Mouse (Mus musculus): ENCODE results near the gene Rnf167.

Gene Rnf167

DNA sequence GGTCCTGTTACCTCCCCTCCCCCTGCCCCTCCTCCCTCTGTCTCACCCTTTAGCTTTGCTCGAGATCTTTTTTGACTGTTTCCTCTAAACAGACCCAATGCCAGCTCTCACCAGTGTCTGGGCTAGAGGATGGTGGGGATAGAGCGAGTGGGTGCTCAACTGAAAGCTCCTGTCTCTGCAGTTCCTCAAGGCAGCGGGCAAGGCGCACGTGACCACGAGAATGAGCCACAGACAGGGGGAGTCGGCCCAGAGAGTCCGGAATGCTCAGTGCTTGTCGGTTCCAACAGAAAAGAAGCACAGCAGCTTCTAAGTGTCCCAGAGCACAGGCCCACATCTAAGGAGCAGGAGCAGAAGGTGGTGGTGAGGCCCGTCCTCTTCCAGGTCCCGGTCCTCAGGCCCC is 27.5 kb downstream of the Rnf167 start:
- DNase-seq (ENCODE audit: low read depth, low spot score) = no peak

DNA sequence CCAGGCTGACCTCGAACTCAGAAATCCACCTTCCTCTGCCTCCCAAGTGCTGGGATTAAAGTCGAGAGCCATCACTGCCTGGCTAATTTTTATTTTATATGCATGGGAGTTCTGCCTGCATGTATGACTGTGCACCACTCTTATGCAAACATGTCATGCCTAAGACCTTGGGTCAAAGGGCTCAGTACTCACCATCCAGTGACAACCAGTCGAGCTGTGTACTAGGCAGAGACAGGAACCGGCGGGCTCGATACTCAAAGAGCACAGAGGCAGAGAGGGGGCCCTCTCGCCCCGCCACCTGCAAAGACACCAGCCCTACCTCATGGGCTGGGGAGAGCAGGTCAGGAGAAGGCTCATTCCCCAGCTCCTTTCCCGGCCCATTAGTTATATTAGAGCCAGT is 31.1 kb downstream of the Rnf167 start:
- DNase-seq (ENCODE audit: low read depth, low spot score) = no peak

DNA sequence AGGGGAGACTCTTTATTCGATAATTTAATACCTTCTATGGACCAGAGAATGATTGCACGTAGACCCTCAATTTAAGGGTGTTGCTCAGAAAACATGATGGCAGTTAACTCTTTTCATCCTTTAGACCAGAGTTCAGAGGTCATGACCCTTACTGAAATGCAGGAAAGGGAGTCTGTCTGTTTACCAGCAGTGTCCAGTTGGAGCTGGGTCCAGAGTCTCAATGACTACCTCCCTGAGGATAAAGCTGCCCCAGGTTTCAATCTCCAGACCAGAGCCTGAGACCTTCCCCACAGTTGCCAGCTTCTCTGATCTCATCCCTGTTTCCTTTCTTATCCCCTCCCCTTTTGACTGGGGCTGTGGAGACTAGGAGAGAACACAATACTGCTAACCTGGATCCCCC is 31.5 kb downstream of the Rnf167 start:
- no peak for DNase-seq (ENCODE audit: low read depth, low spot score)

DNA sequence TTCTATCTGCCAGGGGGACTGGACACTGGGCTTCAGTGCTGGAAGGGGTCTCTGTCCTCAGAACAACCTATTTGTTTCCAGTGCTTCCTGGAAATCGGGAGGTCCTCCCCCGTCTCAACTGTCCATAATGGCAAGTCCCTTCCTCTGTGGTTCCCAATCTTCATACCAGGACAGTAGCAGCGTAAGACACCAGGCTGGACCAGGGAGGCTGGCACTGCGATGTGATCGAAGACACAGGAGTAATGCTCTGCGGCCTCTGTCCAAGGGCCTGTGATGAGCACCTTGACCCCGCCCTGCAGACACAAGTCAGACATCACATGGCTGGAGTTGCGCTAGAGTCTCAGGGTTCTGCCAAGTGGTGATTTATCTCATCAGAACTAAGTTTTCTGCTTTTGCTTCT is 32.3 kb downstream of the Rnf167 start:
- no peak for DNase-seq (ENCODE audit: low read depth, low spot score)

DNA sequence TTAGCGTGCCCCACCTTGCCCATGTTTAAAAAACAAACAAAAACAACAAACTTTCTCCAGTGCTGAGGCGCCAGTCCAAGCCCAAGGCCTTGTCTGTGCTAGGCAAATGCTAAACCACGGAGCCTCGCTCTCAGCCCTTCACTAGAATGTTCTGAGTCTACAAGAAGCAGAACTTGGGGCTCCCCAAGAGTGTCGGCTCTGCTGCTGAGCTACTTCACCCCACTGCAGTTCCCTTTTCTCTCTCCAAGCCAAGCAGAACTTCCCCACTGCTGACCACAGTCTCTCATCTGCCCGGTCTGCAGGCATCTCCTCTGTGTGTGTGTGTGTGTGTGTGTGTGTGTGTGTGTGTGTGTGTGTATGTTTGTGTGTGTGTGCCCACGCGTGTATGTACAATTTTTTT is 32.9 kb downstream of the Rnf167 start:
- no peak for DNase-seq (ENCODE audit: low read depth, low spot score)

DNA sequence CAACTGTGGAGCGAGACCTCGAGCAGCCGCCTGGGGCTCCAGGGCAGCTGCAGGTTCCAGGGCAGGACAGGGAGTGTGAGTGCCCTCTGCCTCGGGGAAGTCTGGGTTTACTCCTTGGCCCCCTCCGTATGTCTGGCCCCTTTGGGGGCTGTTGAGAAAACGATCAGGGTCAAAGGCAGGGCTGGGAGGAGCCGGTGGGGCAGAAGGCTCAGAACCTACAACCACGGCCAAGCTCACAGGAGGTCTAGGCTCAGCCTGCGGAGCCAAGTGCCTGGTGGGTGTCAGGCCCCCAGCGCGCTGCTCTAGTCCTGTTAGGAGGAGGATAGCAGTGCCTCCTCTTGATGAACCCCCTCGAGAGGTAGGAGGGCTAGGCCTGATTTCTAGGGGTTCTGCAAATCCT is 34.1 kb downstream of the Rnf167 start:
- no peak for DNase-seq (ENCODE audit: low read depth, low spot score)

DNA sequence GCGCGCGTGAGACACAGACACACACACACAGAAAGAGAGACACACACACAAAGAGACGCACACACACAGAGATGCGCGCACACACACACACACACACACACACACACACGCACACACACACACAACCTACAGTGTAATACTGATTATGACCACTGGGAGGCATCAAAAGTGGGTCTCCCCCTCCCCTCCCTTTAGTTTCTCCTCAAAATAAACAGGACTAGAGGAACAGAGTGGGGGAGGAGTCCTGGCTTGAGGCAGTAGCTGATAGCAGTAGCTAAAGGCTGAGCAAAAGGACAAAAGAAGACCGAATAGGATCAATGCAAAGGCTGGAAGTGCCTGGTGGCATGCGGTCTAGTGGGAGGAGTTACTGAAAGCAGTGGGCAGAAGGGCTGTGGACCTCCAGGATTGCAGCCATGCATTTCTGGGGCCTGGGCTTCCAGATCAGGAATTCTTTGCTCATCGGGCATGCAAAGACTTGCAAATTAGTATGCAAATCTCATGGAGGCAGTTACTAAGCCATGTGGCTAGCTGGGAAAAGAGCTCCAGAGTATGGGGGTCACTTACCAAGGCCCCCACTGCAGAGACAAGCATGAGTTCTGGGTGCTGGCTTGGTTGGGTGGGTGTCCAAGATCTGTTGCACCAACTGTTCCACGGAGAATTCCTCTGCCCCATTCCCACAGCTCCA is 35.0 kb downstream of the Rnf167 start:
- peak; percentile 93 for DNase-seq (ENCODE audit: low read depth, low spot score)

DNA sequence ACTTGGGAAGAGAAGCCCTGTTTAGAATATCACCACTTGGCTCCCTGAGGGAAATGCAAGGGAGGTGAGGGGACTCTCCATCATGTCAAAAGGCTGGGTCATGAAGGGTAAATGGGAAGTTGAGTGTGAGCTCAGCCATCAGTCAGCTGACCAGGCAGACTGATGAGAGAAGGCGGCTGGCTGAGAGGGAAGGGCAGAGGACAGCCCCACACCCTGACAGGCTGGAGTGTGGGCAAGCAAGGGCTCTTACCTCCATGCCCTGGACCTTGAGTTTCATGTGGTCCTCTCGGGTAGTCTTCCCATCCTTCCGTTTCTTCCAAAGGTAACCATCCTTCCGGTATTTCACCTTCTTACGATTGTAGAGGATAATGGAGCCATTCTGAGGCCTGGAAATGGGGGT is 36.6 kb downstream of the Rnf167 start:
- DNase-seq (ENCODE audit: low read depth, low spot score) = no peak

DNA sequence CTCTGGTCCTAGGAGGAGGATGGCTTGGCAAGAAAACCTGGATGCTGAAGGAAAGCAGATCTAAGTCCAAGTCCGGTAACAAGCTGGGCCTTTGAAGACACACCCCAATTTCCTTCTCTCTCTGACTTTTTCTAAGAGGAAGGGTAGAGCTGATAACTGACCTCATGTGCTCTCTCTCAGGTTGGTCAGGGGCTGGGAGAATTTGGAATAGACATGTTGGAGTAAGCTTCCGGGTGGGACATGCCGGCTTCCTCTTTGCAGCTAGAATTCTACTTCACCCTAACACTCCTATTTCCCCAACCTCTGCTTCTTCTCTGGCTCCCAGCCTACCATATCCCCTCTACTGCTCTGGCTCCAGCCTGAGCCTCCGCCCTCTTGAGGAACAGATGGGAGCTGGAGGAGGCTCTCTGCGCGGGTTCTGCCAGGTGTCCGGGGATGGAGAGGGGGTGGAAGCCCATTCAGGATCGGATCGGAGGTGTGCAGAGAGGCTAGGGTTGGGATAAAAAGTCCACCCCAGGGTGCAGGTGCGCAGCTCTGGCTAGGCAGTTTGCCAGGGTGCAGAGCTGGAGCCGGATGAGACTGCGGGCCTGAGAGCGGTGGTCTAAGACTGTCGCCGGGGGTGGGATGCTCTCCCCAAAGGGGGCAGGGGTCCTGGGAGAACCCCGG is 40.0 kb downstream of the Rnf167 start:
- DNase-seq (ENCODE audit: low read depth, low spot score) = peak; percentile 60

DNA sequence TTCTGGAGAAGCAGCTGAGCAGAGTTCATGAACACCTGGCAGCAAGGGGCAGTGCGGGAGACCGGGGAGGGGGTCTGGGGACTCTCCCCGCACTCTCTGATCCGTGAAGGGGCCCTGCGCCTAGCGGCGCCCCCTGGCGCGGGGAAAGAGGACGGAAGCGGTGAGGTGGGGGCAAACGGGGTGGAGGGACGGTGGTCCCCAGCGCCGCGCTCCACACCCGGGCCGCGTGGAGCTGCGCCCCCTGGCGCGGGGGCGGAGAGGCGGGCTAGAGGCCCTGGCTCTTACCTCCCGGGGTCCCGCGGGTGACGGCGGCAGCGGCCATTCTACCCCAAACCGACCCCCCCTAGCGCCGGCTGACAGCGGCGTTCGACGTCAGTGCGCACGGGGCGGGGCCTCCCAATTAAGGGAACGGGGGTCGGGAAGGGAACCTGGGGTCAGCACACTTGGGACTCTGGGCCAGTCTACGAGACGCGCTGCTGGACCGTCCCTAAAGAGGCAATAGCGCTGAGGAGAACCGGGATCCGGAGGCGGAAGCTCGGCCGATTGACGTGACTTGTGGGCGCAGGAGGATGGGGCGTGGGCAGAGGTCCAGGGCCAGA is 40.7 kb downstream of the Rnf167 start, which contains the start of gene Camta2:
Camta2 (minus strand) TSS at position 505 of the 599 bp plus-strand sequence.
- peak; percentile 68 for DNase-seq (ENCODE audit: low read depth, low spot score)

DNA sequence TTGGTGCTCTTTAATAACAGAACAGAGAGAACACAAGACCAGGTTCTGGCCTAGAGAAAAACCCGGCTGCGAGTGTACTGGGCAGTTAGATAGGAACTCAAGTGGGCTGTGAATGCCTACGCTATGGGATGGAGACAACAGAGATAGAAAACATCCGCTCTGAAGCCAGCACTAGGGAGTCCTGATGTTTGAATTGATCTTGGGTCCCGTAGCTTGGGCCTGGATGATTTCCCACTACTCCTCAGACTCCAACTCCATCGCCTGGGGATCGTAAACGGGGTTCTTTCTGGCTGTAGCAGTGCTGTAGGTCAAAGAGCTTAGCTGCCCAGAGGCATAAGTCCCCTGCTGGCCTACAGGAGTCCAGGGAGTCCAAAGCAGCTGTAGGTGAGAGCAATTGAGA is 41.3 kb downstream of the Rnf167 start:
- no peak for DNase-seq (ENCODE audit: low read depth, low spot score)

DNA sequence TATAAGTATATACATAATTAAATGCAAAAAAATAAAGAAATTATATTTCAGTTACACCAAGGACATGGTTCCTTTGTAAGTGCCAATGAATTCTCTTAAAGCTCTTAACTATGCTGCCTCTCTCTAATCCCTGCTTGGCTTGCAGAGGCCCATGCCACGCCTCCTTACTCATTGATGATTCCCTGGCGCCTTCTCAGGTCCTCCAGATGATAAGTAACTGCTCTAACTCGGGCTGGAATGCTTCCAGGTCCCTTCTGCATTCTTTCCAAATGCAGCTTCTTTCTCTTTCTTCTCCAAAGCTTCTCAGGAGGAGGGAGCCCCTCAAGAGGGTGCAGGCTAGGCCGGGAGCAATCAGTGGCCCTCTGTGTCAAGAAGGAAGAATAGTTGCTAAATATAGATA is 42.5 kb downstream of the Rnf167 start:
- no peak for DNase-seq (ENCODE audit: low read depth, low spot score)

DNA sequence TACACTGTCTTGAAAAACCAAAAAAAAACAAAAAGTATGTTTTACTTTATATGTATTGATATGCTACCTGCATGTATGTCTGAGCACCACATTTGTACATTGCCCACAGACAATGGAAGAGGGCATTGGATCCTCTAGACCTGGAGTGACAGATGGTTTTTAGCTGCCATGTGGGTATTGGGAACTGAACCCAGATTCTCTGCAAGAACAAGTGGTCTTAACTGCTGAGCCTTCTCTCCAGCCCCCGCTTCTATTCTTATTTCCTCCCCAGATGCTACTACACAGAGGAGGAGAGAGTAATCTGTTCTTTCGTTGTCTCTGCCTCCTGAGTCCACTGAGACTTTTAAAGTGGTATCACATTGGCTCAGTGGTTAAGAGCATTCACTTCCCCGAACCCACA is 46.5 kb downstream of the Rnf167 start:
- no peak for DNase-seq (ENCODE audit: low read depth, low spot score)

DNA sequence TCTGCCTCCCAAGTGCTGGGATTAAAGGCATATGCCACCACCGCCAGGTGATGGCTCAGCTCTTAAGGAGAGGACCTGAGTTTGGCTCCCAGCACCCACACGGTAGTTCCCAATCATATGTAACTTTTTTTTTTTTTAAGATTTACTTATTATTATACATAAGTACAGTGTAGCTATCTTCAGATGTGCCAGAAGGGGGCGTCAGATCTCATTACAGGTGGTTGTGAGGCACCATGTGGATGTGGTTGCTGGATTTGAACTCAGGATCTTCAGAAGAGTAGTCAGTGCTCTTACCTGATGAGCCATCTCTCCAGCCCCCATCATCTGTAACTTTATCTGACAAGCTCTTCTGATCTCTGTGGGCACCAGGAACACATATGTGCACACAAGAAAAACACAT is 50.3 kb downstream of the Rnf167 start:
- no peak for DNase-seq (ENCODE audit: low read depth, low spot score)

DNA sequence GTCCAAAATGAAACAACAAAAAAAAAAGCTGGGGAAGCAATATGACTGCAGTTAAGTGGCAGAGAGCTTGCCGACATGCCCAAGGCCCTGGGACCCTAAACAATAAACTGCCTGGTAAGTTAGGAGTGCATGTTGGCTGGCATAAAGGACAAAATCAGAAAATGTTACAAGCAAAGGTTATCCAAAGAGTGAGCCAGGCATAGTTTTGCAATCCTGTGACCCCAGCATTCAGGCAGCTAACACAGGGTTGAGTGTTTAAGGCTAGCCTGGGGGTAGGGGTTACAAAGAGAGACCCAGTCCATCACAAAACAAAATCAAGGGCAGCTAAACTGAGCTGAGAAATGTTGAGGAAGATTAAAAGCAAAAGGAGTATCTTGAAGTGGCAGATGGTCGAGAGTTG is 52.0 kb downstream of the Rnf167 start:
- no peak for DNase-seq (ENCODE audit: low read depth, low spot score)

DNA sequence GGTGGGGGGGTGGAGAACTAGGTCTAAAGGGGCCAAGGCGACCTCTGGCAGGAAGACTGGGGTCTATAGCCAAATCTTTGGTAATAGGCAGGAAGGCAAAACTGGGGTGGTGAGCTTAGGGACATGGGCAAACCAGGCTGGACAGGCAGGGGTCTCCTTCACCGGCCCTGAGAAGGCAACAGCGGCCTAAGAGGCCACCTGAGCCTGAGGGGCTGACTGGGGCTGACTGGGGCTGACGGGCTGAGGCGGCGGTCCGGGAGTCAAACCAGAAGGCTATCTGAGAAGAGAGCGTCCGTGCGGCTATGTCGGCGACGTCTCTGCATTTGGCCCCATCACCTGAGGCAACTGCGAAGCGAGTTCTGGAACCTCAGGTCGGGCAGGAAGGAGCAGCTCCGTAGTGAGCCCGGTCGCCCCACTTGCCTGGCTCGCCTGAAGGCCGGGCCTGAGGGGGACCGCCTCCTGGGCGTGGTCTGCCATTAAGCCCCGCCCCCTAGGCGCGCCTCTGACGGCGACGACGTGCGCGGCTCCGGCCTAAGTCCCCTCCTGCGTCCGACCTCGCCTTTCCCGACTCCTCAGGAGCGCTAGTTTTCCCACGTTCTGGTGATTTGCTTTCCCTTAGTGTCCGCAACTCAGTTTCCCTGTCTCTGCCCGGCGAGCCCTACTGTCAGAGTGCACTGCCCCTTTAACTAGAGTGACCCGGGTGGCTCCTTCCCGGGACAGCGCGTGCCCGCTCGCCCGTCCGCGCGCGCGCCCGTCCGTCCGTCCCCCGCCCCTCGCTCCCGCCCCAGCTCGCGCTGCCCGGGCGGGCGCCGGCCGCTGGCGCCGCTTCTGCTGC is 52.9 kb downstream of the Rnf167 start, which contains the start of the genes Inca1 and Kif1c:
Inca1 (minus strand) TSS at position 434 of the 835 bp plus-strand sequence.
Kif1c (plus strand) TSS at position 827 of the 835 bp plus-strand sequence.
- peak; percentile 95 for DNase-seq (ENCODE audit: low read depth, low spot score)

DNA sequence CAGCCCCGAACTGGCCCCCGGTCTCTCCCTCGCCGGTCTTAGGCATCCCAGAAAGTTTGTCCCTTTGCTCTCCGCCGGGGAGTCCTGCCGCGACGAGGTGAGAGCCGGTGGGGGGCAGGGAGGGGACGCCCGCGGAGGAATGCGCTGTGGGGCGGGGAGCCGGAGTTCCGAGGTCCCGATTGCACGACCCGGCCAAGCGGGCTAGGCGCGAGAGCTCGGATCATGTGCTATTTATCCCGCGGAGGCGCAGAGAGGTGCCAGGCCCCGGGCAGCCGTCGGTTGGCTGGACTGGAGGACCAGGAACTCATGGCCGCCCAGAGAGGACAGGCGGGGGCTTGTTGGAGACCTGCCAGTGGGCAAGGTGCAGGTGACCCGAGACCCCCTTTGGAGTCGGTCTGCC is 53.6 kb downstream of the Rnf167 start:
- DNase-seq (ENCODE audit: low read depth, low spot score) = peak; percentile 40
